19 mouse cellular contexts compared by ENCODE assay signal in genomic region chr14:36962477-36962876, GRCm38 (mm10). TPM values are rescaled to one million over a fixed set of nuclear protein-coding genes. Genes with fewer than 3 reads are reported as not detected.
DNase-seq lines count a peak whose midpoint lies in the region; ATAC-seq and TF ChIP-seq lines count a peak whose summit lies in the region.
"Had no signal": no experiment of that assay in that cellular context is flagged by ENCODE, and none has a peak within 500 bp of the region (broad histone marks: within the 10 kb centered on the region; RNA-seq: fewer than 3 reads in every experiment).

No protein-coding gene starts in this region.

- no peak for TF ChIP-seq CTCF in hindbrain, postnatal 0 days (IDR thresholded peaks at IDR 0.05; ENCODE audit: low read depth)

- peak; percentile 22 for DNase-seq in lung, postnatal 36 days
- DNase-seq in lung, postnatal 10 days, result no peak
- peak; percentile 44 for DNase-seq in Muller cell, postnatal 12 days (ENCODE audit: inconsistent ontology term)
- DNase-seq in splenic B cell, adult 2 months (ENCODE audit: low read depth, low spot score), result peak; percentile 40
- no peak for DNase-seq in hindbrain, postnatal 0 days (ENCODE audit: low spot score)
- no peak for DNase-seq in layer of hippocampus, postnatal 36 days
- DNase-seq in urinary bladder, adult 2 months (ENCODE audit: low spot score), result no peak
- DNase-seq: cerebellum, adult 11 months; kidney, adult 18-20 months; kidney, postnatal 14 days; layer of hippocampus, adult 9-11 months; liver; lung, adult 2 months; right cerebral cortex, postnatal 25 days; thymus, adult 2 months had no signal

- H3K4me2 ChIP-seq in hindbrain, postnatal 0 days (ENCODE audit: low read depth, low read length), result no peak overlapping the region
- H3K4me2 ChIP-seq: heart, embryonic 13.5 days had no signal

- H3K9ac ChIP-seq in hindbrain, postnatal 0 days (replicated peaks; ENCODE audit: low read length), result no peak overlapping the region
- H3K9ac ChIP-seq: heart, embryonic 13.5 days had no signal

- H3K27ac ChIP-seq in hindbrain, postnatal 0 days, result no peak overlapping the region
- H3K27ac ChIP-seq: forebrain, embryonic 10.5 days; heart, embryonic 13.5 days; hindbrain, embryonic 10.5 days had no signal

- no peaks in the 10 kb centered on the region for H3K9me3 ChIP-seq in megakaryocyte, embryonic 14.5 days
- H3K9me3 ChIP-seq in hindbrain, postnatal 0 days (ENCODE audit: low read length), result no peaks in the 10 kb centered on the region
- H3K9me3 ChIP-seq: forebrain, embryonic 10.5 days; heart, embryonic 13.5 days; hindbrain, embryonic 10.5 days had no signal

- peak overlapping the region; percentile 55 for H3K4me3 ChIP-seq in megakaryocyte, embryonic 14.5 days (replicated peaks)
- H3K4me3 ChIP-seq in hindbrain, postnatal 0 days (ENCODE audit: low read length), result no peak overlapping the region
- H3K4me3 ChIP-seq: forebrain, embryonic 10.5 days; heart, embryonic 13.5 days; hindbrain, embryonic 10.5 days had no signal

- WGBS in hindbrain, postnatal 0 days, result 94% methylated on average over 2 of the region's 2 CpGs

- no peak for ATAC-seq in hindbrain, postnatal 0 days

- H3K36me3 ChIP-seq in megakaryocyte, embryonic 14.5 days (replicated peaks; ENCODE audit: low read length), result no peaks in the 10 kb centered on the region
- H3K36me3 ChIP-seq in splenic B cell, adult 2 months (ENCODE audit: control insufficient read depth, insufficient read depth, low read length, poor library complexity, severe bottlenecking), result no peaks in the 10 kb centered on the region
- H3K36me3 ChIP-seq in hindbrain, postnatal 0 days (ENCODE audit: insufficient read depth, low read length), result no peaks in the 10 kb centered on the region
- H3K36me3 ChIP-seq: forebrain, embryonic 10.5 days; heart, embryonic 13.5 days; hindbrain, embryonic 10.5 days had no signal

- H3K4me1 ChIP-seq in megakaryocyte, embryonic 14.5 days, result peaks cover 27% of the 10 kb centered on the region
- peaks cover 11% of the 10 kb centered on the region; the same call in 1 of the 2 replicates for H3K4me1 ChIP-seq in hindbrain, postnatal 0 days (ENCODE audit: insufficient read depth, low read length)

- no peaks in the 10 kb centered on the region for H3K27me3 ChIP-seq in megakaryocyte, embryonic 14.5 days (replicated peaks)
- H3K27me3 ChIP-seq in splenic B cell, adult 2 months (ENCODE audit: control insufficient read depth, insufficient read depth, low read length, poor library complexity, severe bottlenecking), result no peaks in the 10 kb centered on the region
- H3K27me3 ChIP-seq in hindbrain, postnatal 0 days (ENCODE audit: insufficient read depth, low read length), result no peaks in the 10 kb centered on the region
- H3K27me3 ChIP-seq: heart, embryonic 13.5 days had no signal

RNA-seq across cellular contexts. Expression of gene Ccser2, which starts 6.1 kb away (rescaled TPM):
- polyA plus RNA-seq in megakaryocyte, embryonic 14.5 days (2012; ENCODE audit: insufficient read depth, low replicate concordance), result 0.31 TPM in 1 of 2 replicates, not detected in the other
- 77.1 and 80.8 TPM in 2 replicates for total RNA-seq in hindbrain, postnatal 0 days (2014; rRNA removed)
- polyA plus RNA-seq in hindbrain, postnatal 0 days (2015; fragmentation: Nextera tagmentation; extraction: Ambion mirVana), result 103 and 113 TPM in 2 replicates
- total RNA-seq in layer of hippocampus, postnatal 36 days (2021), result 10 to 100 TPM; 79.1 to 79.6 TPM
- polyA plus RNA-seq in urinary bladder, adult 2 months (2012; rRNA removed), result 31.5 and 44.1 TPM in 2 replicates

Comparison
In these comparisons a context has a peak if more than half of its experiments do, and no peak if none do; other contexts are left out.
1. DNase-seq: peak in lung, postnatal 36 days (single experiment), Muller cell, postnatal 12 days (single experiment) and splenic B cell, adult 2 months (single experiment); none in lung, postnatal 10 days (single experiment), hindbrain, postnatal 0 days (single experiment), layer of hippocampus, postnatal 36 days (0 of 2) and urinary bladder, adult 2 months (single experiment).
2. RNA of gene Ccser2, which starts 6.1 kb away (polyA plus RNA-seq): 103 to 113 TPM in hindbrain, postnatal 0 days and 31.5 to 44.1 TPM in urinary bladder, adult 2 months; 0.31 TPM in megakaryocyte, embryonic 14.5 days; every median in the first group is over 10 times any median in the second.